Mouse (Mus musculus): ENCODE data around the gene Slc43a2. TPM values are rescaled to one million over a fixed set of nuclear protein-coding genes. Genes with fewer than 3 reads are reported as not detected.

Gene Slc43a2
- polyA plus RNA-seq, 1 experiment from 2014 or later = 16.5 TPM

DNA sequence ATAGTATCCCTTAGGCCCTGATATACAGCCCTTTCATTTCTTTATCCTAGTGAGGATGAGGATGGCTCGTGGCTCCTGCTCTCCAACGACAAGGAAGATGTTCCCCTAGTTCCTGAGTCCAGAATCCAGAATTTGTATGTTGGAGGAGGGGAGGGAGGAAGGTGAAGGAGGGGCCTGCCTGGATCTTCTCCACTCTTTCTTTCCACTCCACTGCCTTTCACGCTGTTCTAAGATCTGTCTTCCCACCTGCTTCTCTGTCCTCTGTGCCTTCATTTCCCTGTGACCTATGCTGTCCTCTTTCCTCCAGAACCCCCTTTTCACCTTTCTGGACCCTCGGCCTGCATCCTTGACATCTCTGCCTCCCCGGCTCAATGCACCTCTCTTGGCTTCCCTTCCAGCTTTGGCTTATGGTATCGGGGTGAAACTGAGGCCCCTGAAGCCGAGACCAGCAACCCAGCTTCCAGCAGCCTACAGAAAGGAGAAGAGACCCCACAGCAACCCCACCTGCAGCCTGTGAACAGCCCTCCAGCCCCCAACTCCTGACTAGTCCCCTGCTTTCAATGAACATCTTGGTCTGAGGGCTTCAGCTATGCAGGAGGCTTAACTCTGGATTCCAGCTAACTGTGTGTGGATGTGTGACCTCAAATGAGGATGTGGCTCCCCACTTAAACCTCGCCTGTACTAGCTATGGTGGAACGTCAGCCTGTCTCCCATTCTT lies 19.0 kb upstream of the Slc43a2 start:
- 85% methylated on average over 9 of the region's 9 CpGs for WGBS
- no peak for ATAC-seq (ENCODE audit: low FRiP score)

DNA sequence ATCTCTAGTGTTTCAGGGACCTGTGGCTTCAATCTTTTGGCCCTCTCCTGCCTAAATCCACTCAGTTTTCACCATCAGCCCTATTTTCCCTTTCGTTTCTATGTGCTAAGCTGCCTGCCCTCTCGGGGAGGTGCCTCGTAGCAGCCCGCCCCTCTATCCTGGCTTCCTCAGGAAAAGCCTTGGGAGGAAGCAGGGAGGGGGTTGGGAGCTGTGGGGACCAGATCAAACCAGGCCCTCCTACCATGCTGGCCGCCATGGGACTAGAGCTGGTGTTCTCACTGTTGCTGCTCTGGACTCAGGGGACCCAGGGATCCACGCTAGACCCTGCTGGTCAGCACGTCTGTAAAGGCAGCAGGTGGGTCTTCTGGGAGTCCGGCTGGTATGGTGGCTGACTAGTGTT lies 18.2 kb upstream of the Slc43a2 start, which contains the start of gene Scarf1:
TSS of gene Scarf1 (plus strand) at position 205 of the 400 bp plus-strand sequence.
- H3K4me2 ChIP-seq (replicated peaks) = no peak within 1 kb of the TSS
- 62% methylated on average over 8 of the region's 8 CpGs for WGBS
- peaks cover 17% of the 10 kb centered on the region for H3K36me3 ChIP-seq
- H3K9me3 ChIP-seq (replicated peaks) = no peaks in the 10 kb centered on the region
- H3K9ac ChIP-seq = no peak within 1 kb of the TSS
- H3K27ac ChIP-seq = no peak within 1 kb of the TSS
- no peak for ATAC-seq (ENCODE audit: low FRiP score)
- H3K4me1 ChIP-seq = peaks cover 22% of the 10 kb centered on the region
- H3K27me3 ChIP-seq = no peaks in the 10 kb centered on the region
- H3K4me3 ChIP-seq = no peak within 1 kb of the TSS

More for the DNA sequence above, 19.0 kb upstream of the Slc43a2 start:
- no peak overlapping the region for H3K27ac ChIP-seq
- no peak overlapping the region for H3K9ac ChIP-seq
- H3K27me3 ChIP-seq = no peaks in the 10 kb centered on the region
- H3K4me1 ChIP-seq = peaks cover 22% of the 10 kb centered on the region
- H3K36me3 ChIP-seq = peaks cover 25% of the 10 kb centered on the region
- H3K4me3 ChIP-seq = no peak overlapping the region
- no peaks in the 10 kb centered on the region for H3K9me3 ChIP-seq (replicated peaks)
- H3K4me2 ChIP-seq (replicated peaks) = no peak overlapping the region

DNA sequence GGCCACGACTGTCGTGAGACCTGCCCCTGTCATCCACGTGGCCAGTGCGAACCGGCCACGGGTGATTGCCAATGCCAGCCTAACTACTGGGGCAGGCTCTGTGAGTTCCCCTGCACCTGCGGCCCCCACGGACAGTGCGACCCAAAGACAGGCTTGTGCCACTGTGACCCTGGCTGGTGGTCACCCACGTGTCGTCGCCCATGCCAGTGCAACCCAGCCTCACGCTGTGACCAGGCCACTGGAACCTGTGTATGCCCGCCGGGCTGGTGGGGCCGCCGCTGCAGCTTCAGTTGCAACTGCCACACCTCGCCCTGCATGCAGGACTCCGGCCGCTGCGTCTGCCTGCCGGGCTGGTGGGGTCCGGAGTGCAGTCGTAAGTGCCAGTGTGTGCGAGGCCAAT lies 16.3 kb upstream of the Slc43a2 start:
- H3K27me3 ChIP-seq = no peaks in the 10 kb centered on the region
- 89% methylated on average over 25 of the region's 25 CpGs for WGBS
- no peaks in the 10 kb centered on the region for H3K9me3 ChIP-seq (replicated peaks)
- H3K36me3 ChIP-seq = 0 out of 2 replicates have a peak, but pooled peaks cover 4% of the 10 kb centered on the region
- no peak overlapping the region for H3K4me2 ChIP-seq (replicated peaks)
- no peak for ATAC-seq (ENCODE audit: low FRiP score)
- no peak overlapping the region for H3K4me3 ChIP-seq
- H3K9ac ChIP-seq = no peak overlapping the region
- no peak overlapping the region for H3K27ac ChIP-seq
- peaks cover 5% of the 10 kb centered on the region for H3K4me1 ChIP-seq

DNA sequence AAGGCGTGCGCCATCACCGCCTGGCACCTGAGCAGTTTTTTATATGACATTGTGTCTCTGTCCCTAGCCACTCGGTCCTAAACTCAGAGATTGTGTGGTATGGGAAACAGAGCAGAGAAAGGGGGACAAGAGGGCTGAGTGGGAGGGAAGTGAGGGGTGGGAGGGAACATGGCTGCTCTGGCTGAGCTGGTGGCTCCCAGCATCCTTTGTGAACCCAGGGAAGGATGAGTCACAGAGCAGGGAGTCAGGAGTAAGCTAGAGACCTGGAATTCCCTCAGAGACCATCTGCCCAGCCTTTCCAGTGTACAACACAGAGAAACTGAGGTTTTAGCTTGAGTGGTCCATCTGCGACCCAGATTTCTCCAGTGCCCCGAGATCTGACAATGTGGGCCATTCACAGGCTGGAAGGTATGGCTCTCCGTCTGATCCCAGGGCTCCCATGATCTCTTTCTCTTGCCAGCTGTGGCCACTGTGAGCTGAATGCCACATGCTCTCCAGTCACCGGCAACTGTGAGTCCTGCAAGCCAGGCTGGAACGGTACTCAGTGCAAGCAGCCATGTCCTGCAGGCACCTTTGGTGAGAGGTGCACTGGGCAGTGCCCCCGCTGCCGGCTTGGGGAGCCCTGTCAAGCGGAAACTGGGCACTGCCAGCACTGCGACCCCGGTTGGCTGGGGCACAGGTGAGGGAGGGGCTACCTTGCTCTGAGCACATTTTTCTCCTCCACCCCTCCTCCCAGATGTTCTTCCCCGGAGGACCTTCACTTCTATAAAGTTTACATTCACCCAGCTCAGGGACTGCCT lies 11.5 kb upstream of the Slc43a2 start:
- Histone ChIP-seq H3K27me3 (no peaks in the 10 kb centered on the region), H3K4me2 (replicated peaks) (no peak overlapping the region), H3K9me3 (replicated peaks) (no peaks in the 10 kb centered on the region), H3K4me3 (no peak overlapping the region), H3K27ac (no peak overlapping the region), H3K4me1 (no peaks in the 10 kb centered on the region), H3K9ac (peak overlapping the region; percentile 24; the same call in 1 of the 2 replicates), H3K36me3 (no peaks in the 10 kb centered on the region)
- no peak for ATAC-seq (ENCODE audit: low FRiP score)
- WGBS = 79% methylated on average over 15 of the region's 15 CpGs

DNA sequence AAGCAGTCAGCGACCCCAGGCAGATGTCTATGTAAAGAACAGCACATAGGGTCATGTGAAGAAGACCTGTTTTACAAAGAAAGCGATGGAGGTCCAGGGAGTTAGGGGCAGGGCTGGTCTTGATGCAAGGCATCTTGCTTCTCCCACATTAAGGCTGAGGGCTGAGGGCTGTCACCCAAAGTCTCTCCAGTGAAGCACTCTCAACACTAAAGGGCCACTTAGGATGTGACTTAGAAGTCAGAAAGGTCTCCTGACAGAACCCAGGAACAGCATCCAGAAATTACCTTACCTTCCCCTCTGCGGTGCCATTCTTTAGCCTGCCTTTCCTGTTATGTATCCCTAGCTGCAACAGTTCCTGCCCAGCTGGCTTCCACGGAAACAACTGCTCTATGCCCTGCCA lies 9.9 kb upstream of the Slc43a2 start:
- no peaks in the 10 kb centered on the region for H3K4me1 ChIP-seq
- WGBS = 86% methylated on average over 4 of the region's 4 CpGs
- H3K4me2 ChIP-seq (replicated peaks) = no peak overlapping the region
- no peak overlapping the region for H3K4me3 ChIP-seq
- no peaks in the 10 kb centered on the region for H3K9me3 ChIP-seq (replicated peaks)
- ATAC-seq (ENCODE audit: low FRiP score) = no peak
- H3K27me3 ChIP-seq = no peaks in the 10 kb centered on the region
- H3K27ac ChIP-seq = no peak overlapping the region
- H3K9ac ChIP-seq = no peak overlapping the region
- H3K36me3 ChIP-seq = no peaks in the 10 kb centered on the region

DNA sequence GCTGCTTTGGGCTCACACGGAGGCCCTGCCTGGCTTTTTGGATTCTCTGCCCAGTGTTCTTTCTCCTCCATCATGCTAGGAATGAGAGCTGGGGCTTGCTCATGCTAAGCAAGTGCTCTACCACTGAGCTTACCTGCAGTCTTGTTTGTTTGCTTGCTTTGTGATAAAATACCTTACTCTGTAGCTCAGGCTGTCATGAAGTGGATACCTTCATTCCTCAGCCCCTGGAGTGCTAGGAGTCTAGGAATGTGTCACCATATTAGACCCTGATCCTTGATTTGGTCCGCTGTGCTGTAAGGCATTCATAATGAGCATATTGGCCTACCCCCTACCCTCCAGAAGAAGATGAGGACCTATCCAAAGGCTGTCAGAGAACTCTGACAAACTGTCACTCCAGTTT lies 8.7 kb upstream of the Slc43a2 start:
- ATAC-seq (ENCODE audit: low FRiP score) = no peak
- H3K36me3 ChIP-seq = no peaks in the 10 kb centered on the region
- H3K27me3 ChIP-seq = no peaks in the 10 kb centered on the region
- no peak overlapping the region for H3K4me2 ChIP-seq (replicated peaks)
- H3K27ac ChIP-seq = no peak overlapping the region
- H3K9me3 ChIP-seq (replicated peaks) = no peaks in the 10 kb centered on the region
- no peaks in the 10 kb centered on the region for H3K4me1 ChIP-seq
- H3K4me3 ChIP-seq = no peak overlapping the region
- 86% methylated on average over 2 of the region's 2 CpGs for WGBS
- no peak overlapping the region for H3K9ac ChIP-seq

DNA sequence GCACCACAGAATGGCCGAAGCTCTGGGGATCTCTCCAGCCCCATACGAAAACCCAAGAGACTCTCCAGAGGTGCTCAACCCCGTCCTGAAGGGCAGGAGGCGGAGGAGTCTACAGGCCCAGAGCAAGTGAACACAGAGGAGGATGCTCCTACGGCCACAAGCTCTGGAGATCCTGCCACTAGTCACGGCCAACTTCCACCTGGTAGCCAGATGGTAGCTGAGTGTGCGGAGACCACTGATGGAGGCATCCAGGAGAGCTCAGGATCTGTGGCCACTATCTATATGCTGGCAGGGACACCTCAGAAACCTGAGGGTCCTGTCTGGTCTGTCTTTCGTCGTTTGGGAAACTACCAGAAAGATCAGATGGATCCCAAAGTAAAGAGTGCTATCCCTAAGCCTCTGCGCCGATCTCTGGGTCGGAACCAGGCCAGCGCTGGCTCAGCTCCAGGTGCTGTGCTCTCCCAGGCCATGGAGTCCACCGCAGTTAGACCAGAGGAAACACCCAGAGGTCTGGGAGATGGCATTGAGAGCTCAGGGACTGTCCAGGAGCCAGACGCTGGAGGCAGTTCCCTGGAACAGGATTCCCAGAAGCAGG lies 5.9 kb upstream of the Slc43a2 start:
- no peaks in the 10 kb centered on the region for H3K36me3 ChIP-seq
- no peaks in the 10 kb centered on the region for H3K4me1 ChIP-seq
- no peak for ATAC-seq (ENCODE audit: low FRiP score)
- no peaks in the 10 kb centered on the region for H3K27me3 ChIP-seq
- 83% methylated on average over 15 of the region's 15 CpGs for WGBS
- no peak overlapping the region for H3K9ac ChIP-seq
- H3K4me2 ChIP-seq (replicated peaks) = no peak overlapping the region
- H3K27ac ChIP-seq = no peak overlapping the region
- H3K4me3 ChIP-seq = no peak overlapping the region
- H3K9me3 ChIP-seq (replicated peaks) = no peaks in the 10 kb centered on the region

DNA sequence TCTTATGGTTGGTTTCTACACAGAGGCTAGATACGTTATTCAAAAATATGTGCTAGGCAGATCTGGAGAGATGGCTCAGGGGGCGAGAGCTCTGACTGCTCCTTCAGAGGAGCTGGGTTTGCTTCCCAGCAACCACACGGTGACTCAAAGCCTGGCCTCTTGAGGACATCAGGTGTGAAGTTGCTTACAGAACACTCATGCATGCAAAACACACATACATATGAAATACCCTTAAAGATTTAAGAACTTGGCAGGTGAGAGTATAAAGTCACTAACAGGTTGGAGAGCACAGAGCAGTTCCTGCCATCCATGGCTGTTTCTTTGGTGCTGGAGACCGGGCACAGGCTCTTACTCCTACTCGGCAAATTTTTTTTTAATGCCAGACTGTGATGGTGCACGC lies 4.6 kb upstream of the Slc43a2 start:
- 92% methylated on average over 6 of the region's 6 CpGs for WGBS
- H3K4me3 ChIP-seq = no peak overlapping the region

DNA sequence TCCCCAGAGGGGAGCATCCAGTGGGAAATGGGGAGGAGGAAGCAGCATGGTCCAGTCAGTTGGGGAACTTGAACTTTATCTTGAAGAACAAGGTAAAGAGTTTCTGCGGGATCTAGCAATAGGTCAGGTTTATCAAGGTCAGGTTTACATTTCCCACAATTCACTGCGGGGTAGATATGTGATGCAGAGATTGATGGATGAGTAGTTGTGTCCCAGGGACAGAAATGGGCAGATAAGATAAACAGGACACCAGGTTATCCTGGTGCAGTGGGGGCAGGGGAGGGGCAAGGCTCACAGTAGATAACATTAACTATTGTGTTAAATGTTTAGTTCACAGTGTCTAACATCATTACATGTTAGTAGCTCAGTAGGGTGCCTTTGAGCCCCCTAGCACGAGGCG lies 1.7 kb upstream of the Slc43a2 start:
- WGBS = 51% methylated on average over 4 of the region's 4 CpGs
- Histone ChIP-seq H3K4me3 (no peak overlapping the region), H3K27ac (no peak overlapping the region), H3K4me1 (peaks cover 18% of the 10 kb centered on the region), H3K9me3 (replicated peaks) (no peaks in the 10 kb centered on the region), H3K9ac (peak overlapping the region; percentile 4; the same call in 1 of the 2 replicates), H3K36me3 (no peaks in the 10 kb centered on the region), H3K27me3 (no peaks in the 10 kb centered on the region), H3K4me2 (replicated peaks) (no peak overlapping the region)
- ATAC-seq (ENCODE audit: low FRiP score) = no peak

More for the DNA sequence above, 4.6 kb upstream of the Slc43a2 start:
- no peak for ATAC-seq (ENCODE audit: low FRiP score)
- Histone ChIP-seq H3K4me2 (replicated peaks) (no peak overlapping the region), H3K9ac (no peak overlapping the region), H3K27ac (no peak overlapping the region), H3K36me3 (no peaks in the 10 kb centered on the region), H3K27me3 (no peaks in the 10 kb centered on the region), H3K4me1 (no peaks in the 10 kb centered on the region), H3K9me3 (replicated peaks) (no peaks in the 10 kb centered on the region)

DNA sequence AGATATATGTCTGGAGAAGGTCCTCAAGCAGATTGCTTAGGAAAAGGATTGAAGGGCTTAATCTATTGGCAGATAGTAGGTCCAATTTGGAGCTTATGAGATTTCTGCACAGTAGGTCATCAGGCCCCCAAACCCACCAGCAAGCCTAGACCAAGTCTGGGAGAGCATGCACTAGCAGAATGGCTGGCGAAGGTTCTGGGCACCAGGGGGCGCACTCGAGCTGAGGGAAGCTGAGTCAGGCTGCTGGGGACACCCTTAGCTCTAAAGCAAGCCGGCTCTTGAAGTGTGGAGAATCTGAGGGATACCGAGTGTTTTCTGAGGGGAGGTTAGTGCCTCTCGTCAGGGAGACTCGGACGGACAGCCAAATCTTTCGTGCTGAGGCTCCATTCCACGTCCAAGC lies 1.2 kb upstream of the Slc43a2 start:
- peak overlapping the region; percentile 70 for H3K9ac ChIP-seq
- peaks cover 23% of the 10 kb centered on the region for H3K4me1 ChIP-seq
- no peaks in the 10 kb centered on the region for H3K36me3 ChIP-seq
- under 1% methylated on average over 10 of the region's 10 CpGs for WGBS
- H3K4me2 ChIP-seq (replicated peaks) = peak overlapping the region; percentile 98
- peak; percentile 18; the same call in 1 of the 2 replicates for ATAC-seq (ENCODE audit: low FRiP score)
- H3K27ac ChIP-seq = peak overlapping the region; percentile 95
- no peaks in the 10 kb centered on the region for H3K27me3 ChIP-seq
- no peaks in the 10 kb centered on the region for H3K9me3 ChIP-seq (replicated peaks)
- H3K4me3 ChIP-seq = peak overlapping the region; percentile 57

DNA sequence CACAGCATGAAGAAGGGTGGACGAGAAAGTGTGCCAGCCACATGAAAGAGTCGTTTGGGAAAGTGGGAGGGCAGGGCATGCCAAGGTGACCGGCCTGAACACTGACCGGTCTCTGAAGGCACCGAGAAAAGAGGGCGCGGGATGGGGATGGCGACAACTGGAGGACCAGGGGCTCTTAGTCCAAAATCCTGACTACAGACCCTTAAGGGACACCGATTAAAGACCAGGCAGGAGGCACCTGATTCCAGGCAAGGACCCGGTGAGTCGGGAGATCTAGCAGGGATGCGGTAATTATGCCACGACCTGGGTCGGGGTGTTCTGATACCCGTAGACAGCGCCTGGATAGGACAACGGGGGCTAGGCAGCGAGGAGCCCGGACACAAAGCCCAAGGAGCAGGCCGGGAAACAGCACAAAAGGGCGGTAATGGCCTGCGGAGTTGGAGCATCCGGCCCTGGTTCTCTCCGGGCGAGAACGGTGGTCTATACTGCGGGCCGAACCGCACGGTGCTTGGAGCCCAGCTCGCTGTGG lies 585 bp upstream of the Slc43a2 start:
- ATAC-seq (ENCODE audit: low FRiP score) = peak; percentile 23
- peaks cover 29% of the 10 kb centered on the region for H3K4me1 ChIP-seq
- no peaks in the 10 kb centered on the region for H3K9me3 ChIP-seq (replicated peaks)
- peak overlapping the region; percentile 57 for H3K4me3 ChIP-seq
- H3K9ac ChIP-seq = peak overlapping the region; percentile 70
- peak overlapping the region; percentile 98 for H3K4me2 ChIP-seq (replicated peaks)
- WGBS = 0% methylated on average over 31 of the region's 31 CpGs
- no peaks in the 10 kb centered on the region for H3K36me3 ChIP-seq
- H3K27ac ChIP-seq = peak overlapping the region; percentile 95
- H3K27me3 ChIP-seq = no peaks in the 10 kb centered on the region

All from hindbrain, embryonic 12.5 days (tissue).